Mouse (Mus musculus): ENCODE results near the gene Rnf224. TPM values are rescaled to one million over a fixed set of nuclear protein-coding genes. Genes with fewer than 3 reads are reported as not detected.

Gene Rnf224
- total and polyA plus RNA-seq, 3 experiments: not detected

- Histone ChIP-seq H3K4me1 (ENCODE audit: control insufficient read depth in 1 of 2, insufficient read depth in 2 of 2) (peaks cover 7 to 13% of the 10 kb centered on the region in 2 experiments; a peak in 3 of 4 replicates), H3K79me2 (replicated peaks; ENCODE audit: control insufficient read depth, extremely low read depth, insufficient read depth, poor library complexity, severe bottlenecking) (no peaks in the 10 kb centered on the region), H3K9ac (ENCODE audit: insufficient read depth, low read depth) (no peak overlapping the region), H3K4me2 (ENCODE audit: insufficient read depth, low read depth, poor library complexity, severe bottlenecking) (no peak overlapping the region), H3K4me3 (replicated peaks in 1 of 3; ENCODE audit: low read depth in 2 of 3, low read length in 2 of 3, poor library complexity in 1 of 3) (no peak overlapping the region), H3K27me3 (replicated peaks) (peaks cover 4% of the 10 kb centered on the region), H3K27ac (ENCODE audit: insufficient read depth, low read depth) (no peak overlapping the region), H3K9me3 (replicated peaks; ENCODE audit: low read length) (no peaks in the 10 kb centered on the region), H3K36me3 (replicated peaks in 1 of 2; ENCODE audit: control insufficient read depth in 1 of 2, insufficient read depth in 1 of 2, low read length in 1 of 2) (peaks cover 14% of the 10 kb centered on the region in 2 experiments)
- in situ Hi-C loops (cut with MboI; ENCODE audit: low pct_ligation_motif_present, low pct_unique_long_range_greater_than_20kb, low sequenced_read_pairs) (no loop called here), dilution Hi-C loops (cut with MboI; ENCODE audit: extremely low pct_ligation_motif_present, extremely low pct_unique_long_range_greater_than_20kb, low sequenced_read_pairs) (no loop called here)
- TF ChIP-seq ELF1 (IDR thresholded peaks at IDR 0.05; ENCODE audit: low read depth, low read length): no peak
- TF ChIP-seq ZKSCAN1 (IDR thresholded peaks at IDR 0.05; ENCODE audit: borderline replicate concordance, low read depth, low read length): no peak
- TF ChIP-seq CHD2 (IDR thresholded peaks at IDR 0.05; ENCODE audit: low read length): no peak
- no peak for TF ChIP-seq NRF1 (IDR thresholded peaks at IDR 0.05; ENCODE audit: low read depth, low read length)
- TF ChIP-seq ETS1 (conservative IDR thresholded peaks at IDR 0.05; ENCODE audit: low read depth, low read length): no peak
- no peak for DNase-seq (ENCODE audit: extremely low read depth)
Measured at GRCm38 (mm10) chr2:25217666-25218065, 18.9 kb downstream of the Rnf224 start.

GRCm38 (mm10) chr2:25214444-25214843 lies 22.1 kb downstream of the Rnf224 start, which contains the start of gene Stpg3:
Gene Stpg3, minus strand, starts transcription at chr2:25214637.
- H3K27me3 ChIP-seq (replicated peaks): peaks cover 4% of the 10 kb centered on the region
- no peak for TF ChIP-seq RCOR1 (conservative IDR thresholded peaks at IDR 0.05; ENCODE audit: low read depth, low read length)
- TF ChIP-seq RAD21 (IDR thresholded peaks at IDR 0.05; ENCODE audit: low read depth, low read length): no peak
- no peak for TF ChIP-seq UBTF (IDR thresholded peaks at IDR 0.05; ENCODE audit: low read depth, low read length)
- no peak for TF ChIP-seq JUN (IDR thresholded peaks at IDR 0.05; ENCODE audit: insufficient read depth, low read depth, low read length)
- no peak for TF ChIP-seq NELFE (IDR thresholded peaks at IDR 0.05; ENCODE audit: low read depth, low read length)
- TF ChIP-seq ZKSCAN1 (IDR thresholded peaks at IDR 0.05; ENCODE audit: borderline replicate concordance, low read depth, low read length): no peak
- no peak for TF ChIP-seq BHLHE40 (IDR thresholded peaks at IDR 0.05; ENCODE audit: low read depth, low read length)
- no peak for TF ChIP-seq NRF1 (IDR thresholded peaks at IDR 0.05; ENCODE audit: low read depth, low read length)
- no peak for TF ChIP-seq PAX5 (IDR thresholded peaks at IDR 0.05; ENCODE audit: low read length)
- no peak for TF ChIP-seq MAFK (IDR thresholded peaks at IDR 0.05; ENCODE audit: insufficient replicate concordance, low read length)
- no peak for TF ChIP-seq CTCF (conservative IDR thresholded peaks at IDR 0.05 in 1 of 2, IDR thresholded peaks at IDR 0.05 in 1 of 2; ENCODE audit: low read depth in 2 of 2, low read length in 2 of 2)
- TF ChIP-seq ETS1 (conservative IDR thresholded peaks at IDR 0.05; ENCODE audit: low read depth, low read length): no peak
- H3K9me3 ChIP-seq (replicated peaks; ENCODE audit: low read length): no peaks in the 10 kb centered on the region
- no peak within 1 kb of the TSS for H3K4me2 ChIP-seq (ENCODE audit: insufficient read depth, low read depth, poor library complexity, severe bottlenecking)
- peaks cover 14% of the 10 kb centered on the region for H3K79me2 ChIP-seq (replicated peaks; ENCODE audit: control insufficient read depth, extremely low read depth, insufficient read depth, poor library complexity, severe bottlenecking)
- DNase-seq (ENCODE audit: extremely low read depth): no peak
- H3K27ac ChIP-seq (ENCODE audit: insufficient read depth, low read depth): no peak within 1 kb of the TSS
- in situ Hi-C loops (cut with MboI; ENCODE audit: low pct_ligation_motif_present, low pct_unique_long_range_greater_than_20kb, low sequenced_read_pairs) (no loop called here), dilution Hi-C loops (cut with MboI; ENCODE audit: extremely low pct_ligation_motif_present, extremely low pct_unique_long_range_greater_than_20kb, low sequenced_read_pairs) (no loop called here)
- H3K36me3 ChIP-seq (replicated peaks in 1 of 2; ENCODE audit: control insufficient read depth in 1 of 2, insufficient read depth in 1 of 2, low read length in 1 of 2): peaks cover 5 to 6% of the 10 kb centered on the region in 2 experiments
- peaks cover 11 to 18% of the 10 kb centered on the region in 2 experiments for H3K4me1 ChIP-seq (ENCODE audit: control insufficient read depth in 1 of 2, insufficient read depth in 2 of 2)
- no peak within 1 kb of the TSS for H3K9ac ChIP-seq (ENCODE audit: insufficient read depth, low read depth)
- no peak within 1 kb of the TSS for H3K4me3 ChIP-seq (replicated peaks in 1 of 3; ENCODE audit: low read depth in 2 of 3, low read length in 2 of 3, poor library complexity in 1 of 3)

All from CH12.LX (cell line).